Mouse (Mus musculus): ENCODE results near the gene Gfm2.

Gene Gfm2

GRCm38 (mm10) chr13:97230101-97230500 is 92.4 kb downstream of the Gfm2 start:
- no peak for DNase-seq (ENCODE audit: low spot score in 2 of 2)
